Comparison of ENCODE assay signal across 17 mouse cellular contexts in the genomic region with DNA sequence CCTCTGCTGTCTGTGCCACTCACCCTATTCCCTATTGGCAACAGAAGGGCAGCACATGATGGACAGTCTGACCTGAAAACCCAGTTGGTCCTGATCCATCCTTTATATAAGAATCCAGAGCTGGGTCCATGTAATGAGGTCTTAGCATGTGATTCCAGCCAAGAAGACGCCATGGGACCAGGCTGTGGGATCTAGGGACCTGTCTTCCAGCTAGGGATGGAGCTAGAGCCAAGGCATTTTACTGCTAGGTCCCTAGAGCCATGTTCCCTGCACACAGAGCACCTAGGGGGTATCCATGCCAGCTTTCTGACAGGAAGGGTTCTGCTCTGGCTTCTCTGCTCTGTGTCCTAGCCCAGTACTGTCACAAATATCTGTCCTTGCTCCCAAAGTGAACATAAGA. TPM values are rescaled to one million over a fixed set of nuclear protein-coding genes. Genes with fewer than 3 reads are reported as not detected.
DNase-seq lines count a peak whose midpoint lies in the region; ATAC-seq lines count a peak whose summit lies in the region.
"Had no signal": no experiment of that assay in that cellular context is flagged by ENCODE, and none has a peak within 500 bp of the region (broad histone marks: within the 10 kb centered on the region; RNA-seq: fewer than 3 reads in every experiment).

No protein-coding gene starts in this region.

- peak overlapping the region; percentile 22; the same call in 1 of the 2 replicates for H3K27ac ChIP-seq in heart, embryonic 10.5 days
- H3K27ac ChIP-seq in liver, embryonic 13.5 days = peak overlapping the region; percentile 89
- H3K27ac ChIP-seq: embryonic facial prominence, embryonic 10.5 days; forebrain, embryonic 13.5 days; heart, adult 2 months; hindbrain, embryonic 15.5 days had no signal

- no peaks in the 10 kb centered on the region for H3K27me3 ChIP-seq in heart, embryonic 10.5 days (ENCODE audit: insufficient read depth, poor library complexity, severe bottlenecking)
- H3K27me3 ChIP-seq in liver, embryonic 13.5 days = no peaks in the 10 kb centered on the region
- H3K27me3 ChIP-seq: forebrain, embryonic 13.5 days; hindbrain, embryonic 15.5 days had no signal

- no peak for DNase-seq in heart, embryonic 10.5 days (ENCODE audit: low spot score)
- no peak for DNase-seq in heart, postnatal 14 days
- no peak for DNase-seq in liver, embryonic 13.5 days
- no peak for DNase-seq in liver
- peak; percentile 55 for DNase-seq in adipocyte (ENCODE audit: low spot score)
- peak; percentile 6 for DNase-seq in adrenal gland, postnatal 25 days
- no peak for DNase-seq in ovary, postnatal 36 days (ENCODE audit: low spot score)
- DNase-seq: cerebellum, adult 2 months; cerebellum, postnatal 10 days; forebrain, postnatal 0 days; gastrocnemius, postnatal 14 days; heart, adult 2 months; heart, postnatal 36 days had no signal

- no peaks in the 10 kb centered on the region for H3K36me3 ChIP-seq in heart, embryonic 10.5 days
- no peaks in the 10 kb centered on the region for H3K36me3 ChIP-seq in liver, embryonic 13.5 days
- H3K36me3 ChIP-seq: embryonic facial prominence, embryonic 10.5 days; heart, embryonic 12.5 days; hindbrain, embryonic 15.5 days had no signal

- intact Hi-C loops in heart, postnatal 14 days (cut with DNase I) = no loop called here

- H3K4me3 ChIP-seq in heart, embryonic 10.5 days = no peak overlapping the region
- no peak overlapping the region for H3K4me3 ChIP-seq in liver, embryonic 13.5 days (replicated peaks)
- H3K4me3 ChIP-seq: embryonic facial prominence, embryonic 10.5 days; forebrain, embryonic 13.5 days; heart, adult 2 months; heart, embryonic 12.5 days; hindbrain, embryonic 15.5 days had no signal

- no peak overlapping the region for H3K4me2 ChIP-seq in liver, embryonic 13.5 days
- H3K4me2 ChIP-seq: forebrain, embryonic 13.5 days; heart, embryonic 12.5 days; hindbrain, embryonic 15.5 days had no signal

- no peak for ATAC-seq in liver, embryonic 13.5 days (ENCODE audit: low read depth)
- ATAC-seq: forebrain, embryonic 13.5 days; forebrain, postnatal 0 days had no signal

- peaks cover 21% of the 10 kb centered on the region for H3K4me1 ChIP-seq in heart, embryonic 10.5 days
- H3K4me1 ChIP-seq in liver, embryonic 13.5 days (replicated peaks) = peaks cover 58% of the 10 kb centered on the region
- H3K4me1 ChIP-seq: embryonic facial prominence, embryonic 10.5 days; forebrain, embryonic 13.5 days; hindbrain, embryonic 15.5 days had no signal

- H3K9ac ChIP-seq in liver, embryonic 13.5 days = no peak overlapping the region
- H3K9ac ChIP-seq: forebrain, embryonic 13.5 days; forebrain, postnatal 0 days; heart, embryonic 12.5 days; hindbrain, embryonic 15.5 days had no signal

- H3K9me3 ChIP-seq in heart, embryonic 10.5 days = no peaks in the 10 kb centered on the region
- no peaks in the 10 kb centered on the region for H3K9me3 ChIP-seq in liver, embryonic 13.5 days (replicated peaks)
- H3K9me3 ChIP-seq: embryonic facial prominence, embryonic 10.5 days; forebrain, embryonic 13.5 days; heart, embryonic 12.5 days; hindbrain, embryonic 15.5 days had no signal

- 66% methylated on average over 1 of the region's 1 CpGs for WGBS in heart, embryonic 10.5 days
- 78% methylated on average over 1 of the region's 1 CpGs for WGBS in liver, embryonic 13.5 days (ENCODE audit: insufficient replicate concordance)

RNA-seq across cellular contexts. Expression of gene Tent5c, which starts 58.4 kb away (rescaled TPM):
- polyA plus RNA-seq in heart, embryonic 10.5 days (2016; fragmentation: Nextera tagmentation; extraction: Ambion mirVana) = 4.1 and 5.0 TPM in 2 replicates
- 100 to 1,000 TPM in 1 of 2 experiments, 10 to 100 TPM in 1; 87.7 to 105 TPM for total RNA-seq in heart, postnatal 14 days (2021)
- 63.7 and 76.5 TPM in 2 replicates for polyA plus RNA-seq in liver, embryonic 13.5 days (2015; fragmentation: Nextera tagmentation; extraction: Ambion mirVana)
- total RNA-seq in adrenal gland, postnatal 25 days (2021) = 6.7 and 6.8 TPM in 2 replicates

Comparison
In these comparisons a context has a peak if more than half of its experiments do, and no peak if none do; other contexts are left out.
1. DNase-seq: peak in adipocyte (single experiment) and adrenal gland, postnatal 25 days (single experiment); none in heart, embryonic 10.5 days (single experiment), heart, postnatal 14 days (0 of 2), liver, embryonic 13.5 days (single experiment), liver (single experiment) and ovary, postnatal 36 days (single experiment).
2. RNA of gene Tent5c, which starts 58.4 kb away (total RNA-seq): 87.7 to 105 TPM in heart, postnatal 14 days; 6.7 to 6.8 TPM in adrenal gland, postnatal 25 days; every median in the first group is over 10 times any median in the second.